Mouse (Mus musculus) hindbrain, embryonic 10.5 days (tissue): ENCODE results near the gene Map3k14. TPM values are rescaled to one million over a fixed set of nuclear protein-coding genes. Genes with fewer than 3 reads are reported as not detected.

ENCODE experiments used
- DNase-seq: peaks from one replicate; pipeline ENCODE4 v3.0.0-alpha.2; 2017; ENCODE audit warnings: low spot score
- H3K27ac ChIP-seq: fragments of 300-500 bp; sonication (generic); 2 replicates; pipeline ENCODE4 v1.5.1; 2016; ENCODE audit warnings: mild to moderate bottlenecking, moderate library complexity
- H3K27me3 ChIP-seq: fragments of 300-500 bp; sonication (generic); 2 replicates; pipeline ENCODE4 v1.6.1; 2016; ENCODE audit warnings: mild to moderate bottlenecking; ENCODE audit not compliant: poor library complexity, insufficient read depth, severe bottlenecking
- H3K36me3 ChIP-seq: fragments of 300-500 bp; sonication (generic); 2 replicates; pipeline ENCODE4 v1.6.1; 2016; ENCODE audit warnings: mild to moderate bottlenecking, moderate library complexity
- H3K4me1 ChIP-seq: fragments of 300-500 bp; sonication (generic); replicated peaks from 2 replicates; pipeline ENCODE4 v1.6.1; 2016; ENCODE audit warnings: mild to moderate bottlenecking
- H3K4me3 ChIP-seq: fragments of 300-500 bp; sonication (generic); 2 replicates; pipeline ENCODE4 v1.5.1; 2016; ENCODE audit warnings: mild to moderate bottlenecking, moderate library complexity
- H3K9me3 ChIP-seq: fragments of 300-500 bp; sonication (generic); 2 replicates; pipeline ENCODE4 v1.6.1; 2016; ENCODE audit warnings: mild to moderate bottlenecking, moderate library complexity
- WGBS: fragments of 180-500 bp; shearing (Covaris S2); methylation state at CpG from one replicate; pipeline ENCODE4 v1.1.7; 2016; 5-methylcytosine and 5-hydroxymethylcytosine counted together
- polyA plus RNA-seq: library from polyadenylated mRNA; unstranded; fragments of >200 nt; fragmentation: Nextera tagmentation; extraction: Ambion mirVana; gene quantifications from 2 replicates; pipeline ENCODE4 v1.2.1, GENCODE M21; 2016

The Map3k14 gene
- polyA plus RNA-seq, 1 experiment from 2014 or later = 4.2 TPM

GRCm38 (mm10) chr11:103250324-103250723 is 16.9 kb downstream of the Map3k14 start:
- Histone ChIP-seq H3K9me3 (no peaks in the 10 kb centered on the region), H3K4me1 (peaks cover 39% of the 10 kb centered on the region), H3K27me3 (no peaks in the 10 kb centered on the region), H3K4me3 (no peak overlapping the region), H3K27ac (no peak overlapping the region), H3K36me3 (no peaks in the 10 kb centered on the region)
- 95% methylated on average over 3 of the region's 3 CpGs for WGBS
- DNase-seq = no peak

- no peaks in the 10 kb centered on the region for H3K9me3 ChIP-seq
- no peaks in the 10 kb centered on the region for H3K36me3 ChIP-seq
- peak overlapping the region; percentile 40 for H3K27ac ChIP-seq
- H3K4me1 ChIP-seq = peaks cover 44% of the 10 kb centered on the region
- WGBS = 70% methylated on average over 6 of the region's 6 CpGs
- no peaks in the 10 kb centered on the region for H3K27me3 ChIP-seq
- no peak overlapping the region for H3K4me3 ChIP-seq
- DNase-seq = no peak
These were observed 17.8 kb downstream of the Map3k14 start for GRCm38 (mm10) chr11:103249509-103249908.

GRCm38 (mm10) chr11:103248837-103249236 is 18.4 kb downstream of the Map3k14 start:
- H3K27me3 ChIP-seq = no peaks in the 10 kb centered on the region
- 75% methylated on average over 5 of the region's 5 CpGs for WGBS
- H3K4me1 ChIP-seq = peaks cover 47% of the 10 kb centered on the region
- no peak for DNase-seq
- H3K36me3 ChIP-seq = no peaks in the 10 kb centered on the region
- H3K9me3 ChIP-seq = no peaks in the 10 kb centered on the region
- H3K4me3 ChIP-seq = no peak overlapping the region
- H3K27ac ChIP-seq = no peak overlapping the region

- Histone ChIP-seq H3K9me3 (no peaks in the 10 kb centered on the region), H3K27me3 (no peaks in the 10 kb centered on the region), H3K4me1 (peaks cover 47% of the 10 kb centered on the region), H3K27ac (no peak overlapping the region), H3K4me3 (no peak overlapping the region), H3K36me3 (no peaks in the 10 kb centered on the region)
- WGBS = 83% methylated on average over 11 of the region's 11 CpGs
- DNase-seq = no peak
These were observed 19.6 kb downstream of the Map3k14 start for GRCm38 (mm10) chr11:103247504-103248177.

DNA sequence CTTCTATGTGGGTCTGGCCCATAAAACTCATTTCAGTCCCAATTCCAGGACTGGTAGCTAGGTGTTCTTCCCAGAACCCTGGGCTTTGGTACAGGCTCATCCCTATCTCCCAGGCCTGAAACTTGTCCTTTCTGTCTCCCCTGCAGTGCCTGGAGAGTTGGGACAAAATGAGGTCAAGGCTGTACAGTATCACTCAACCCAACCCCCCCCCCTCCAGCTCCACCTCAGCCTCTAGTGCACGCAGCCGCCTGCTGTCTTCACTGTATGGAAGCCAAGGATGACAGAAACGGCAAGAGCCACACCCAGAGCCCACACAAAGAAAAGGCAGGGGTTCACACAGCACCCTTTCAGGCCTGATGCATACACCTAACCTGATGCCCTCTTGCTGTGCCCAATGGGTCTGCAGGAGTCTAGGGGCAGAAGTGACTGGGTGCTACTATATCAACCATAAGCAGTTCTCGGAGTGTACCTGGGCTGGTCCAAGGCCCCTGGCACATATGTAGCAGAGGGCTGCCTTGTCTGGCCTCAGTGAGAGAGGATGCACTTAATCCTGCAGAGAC is 20.5 kb downstream of the Map3k14 start:
- no peak overlapping the region for H3K4me3 ChIP-seq
- no peak for DNase-seq
- no peaks in the 10 kb centered on the region for H3K9me3 ChIP-seq
- no peaks in the 10 kb centered on the region for H3K27me3 ChIP-seq
- H3K27ac ChIP-seq = 0 out of 2 replicates have a peak overlapping the region, but pooled peaks have one; percentile 43
- 79% methylated on average over 4 of the region's 4 CpGs for WGBS
- H3K4me1 ChIP-seq = peaks cover 53% of the 10 kb centered on the region
- H3K36me3 ChIP-seq = no peaks in the 10 kb centered on the region; the same call in 1 of the 2 replicates

GRCm38 (mm10) chr11:103246081-103246730 is 21.1 kb downstream of the Map3k14 start:
- peaks cover 58% of the 10 kb centered on the region for H3K4me1 ChIP-seq
- 0 out of 2 replicates have a peak overlapping the region, but pooled peaks have one; percentile 43 for H3K27ac ChIP-seq
- no peaks in the 10 kb centered on the region for H3K27me3 ChIP-seq
- peaks cover 5% of the 10 kb centered on the region for H3K36me3 ChIP-seq
- 82% methylated on average over 10 of the region's 10 CpGs for WGBS
- no peak overlapping the region for H3K4me3 ChIP-seq
- DNase-seq = no peak
- H3K9me3 ChIP-seq = no peaks in the 10 kb centered on the region

- Histone ChIP-seq H3K4me1 (peaks cover 66% of the 10 kb centered on the region), H3K27me3 (no peaks in the 10 kb centered on the region), H3K27ac (peak overlapping the region; percentile 29; the same call in 1 of the 2 replicates), H3K9me3 (no peaks in the 10 kb centered on the region), H3K4me3 (no peak overlapping the region), H3K36me3 (peaks cover 18% of the 10 kb centered on the region)
- WGBS = 92% methylated on average over 4 of the region's 4 CpGs
- no peak for DNase-seq
These were observed 22.4 kb downstream of the Map3k14 start for GRCm38 (mm10) chr11:103244856-103245255.

DNA sequence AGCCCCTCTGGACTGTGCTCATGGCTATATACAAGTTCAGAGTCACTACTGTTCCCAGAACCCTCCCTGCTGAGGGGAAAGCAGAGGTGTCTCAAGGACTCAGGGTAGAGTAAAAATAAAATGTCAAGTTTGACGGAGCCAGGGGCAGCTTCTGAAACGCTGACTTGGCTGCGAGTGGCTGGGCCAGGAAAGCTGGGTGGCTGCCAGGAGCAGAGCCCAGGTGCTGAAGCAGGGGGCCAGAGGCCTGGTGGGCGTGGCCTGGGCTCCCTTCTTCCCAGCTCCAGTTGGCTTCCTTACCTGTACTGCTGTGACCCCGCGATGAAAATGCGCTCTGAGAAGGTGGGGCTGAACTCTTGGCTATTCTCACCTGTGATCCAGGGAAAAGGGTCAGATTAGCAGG is 26.5 kb downstream of the Map3k14 start:
- H3K36me3 ChIP-seq = peaks cover 56% of the 10 kb centered on the region
- WGBS = 54% methylated on average over 7 of the region's 7 CpGs

GRCm38 (mm10) chr11:103237757-103238156 is 29.5 kb downstream of the Map3k14 start:
- Histone ChIP-seq H3K9me3 (no peaks in the 10 kb centered on the region), H3K36me3 (peaks cover 59% of the 10 kb centered on the region), H3K27ac (no peak overlapping the region), H3K4me3 (no peak overlapping the region), H3K27me3 (no peaks in the 10 kb centered on the region), H3K4me1 (peaks cover 29% of the 10 kb centered on the region)
- DNase-seq = no peak
- 69% methylated on average over 9 of the region's 9 CpGs for WGBS

More for the DNA sequence above, 26.5 kb downstream of the Map3k14 start:
- Histone ChIP-seq H3K27me3 (no peaks in the 10 kb centered on the region), H3K4me1 (peaks cover 28% of the 10 kb centered on the region), H3K9me3 (no peaks in the 10 kb centered on the region), H3K27ac (no peak overlapping the region), H3K4me3 (no peak overlapping the region)
- DNase-seq = no peak

DNA sequence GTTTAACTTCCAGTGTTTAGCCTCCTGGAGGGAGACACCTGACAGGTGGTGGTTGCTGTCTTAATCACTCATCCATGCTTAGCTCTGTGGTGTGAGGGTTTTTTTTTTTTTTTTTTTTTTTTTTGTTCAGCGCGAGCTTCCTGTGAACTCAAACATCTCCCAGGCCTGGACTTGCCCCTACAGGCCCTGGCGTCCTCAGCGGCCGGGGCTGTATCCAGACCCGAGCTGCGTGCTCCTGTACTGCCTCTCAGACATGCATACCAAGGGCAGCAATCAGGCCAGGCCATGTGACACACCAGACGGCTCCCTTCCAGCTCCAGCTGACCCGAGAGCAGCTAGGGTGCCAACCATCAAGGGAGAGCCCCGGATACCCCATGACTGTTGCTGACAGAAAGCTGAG is 30.4 kb downstream of the Map3k14 start:
- no peak overlapping the region for H3K4me3 ChIP-seq
- peaks cover 59% of the 10 kb centered on the region for H3K36me3 ChIP-seq
- no peaks in the 10 kb centered on the region for H3K9me3 ChIP-seq
- no peaks in the 10 kb centered on the region for H3K27me3 ChIP-seq
- 87% methylated on average over 10 of the region's 10 CpGs for WGBS
- no peak overlapping the region for H3K27ac ChIP-seq
- peaks cover 24% of the 10 kb centered on the region for H3K4me1 ChIP-seq
- no peak for DNase-seq

GRCm38 (mm10) chr11:103236431-103236830 is 30.8 kb downstream of the Map3k14 start:
- H3K27ac ChIP-seq = no peak overlapping the region
- H3K27me3 ChIP-seq = no peaks in the 10 kb centered on the region
- no peak overlapping the region for H3K4me3 ChIP-seq
- DNase-seq = no peak
- H3K4me1 ChIP-seq = peaks cover 20% of the 10 kb centered on the region
- H3K36me3 ChIP-seq = peaks cover 60% of the 10 kb centered on the region
- H3K9me3 ChIP-seq = no peaks in the 10 kb centered on the region
- WGBS = 80% methylated on average over 6 of the region's 6 CpGs

DNA sequence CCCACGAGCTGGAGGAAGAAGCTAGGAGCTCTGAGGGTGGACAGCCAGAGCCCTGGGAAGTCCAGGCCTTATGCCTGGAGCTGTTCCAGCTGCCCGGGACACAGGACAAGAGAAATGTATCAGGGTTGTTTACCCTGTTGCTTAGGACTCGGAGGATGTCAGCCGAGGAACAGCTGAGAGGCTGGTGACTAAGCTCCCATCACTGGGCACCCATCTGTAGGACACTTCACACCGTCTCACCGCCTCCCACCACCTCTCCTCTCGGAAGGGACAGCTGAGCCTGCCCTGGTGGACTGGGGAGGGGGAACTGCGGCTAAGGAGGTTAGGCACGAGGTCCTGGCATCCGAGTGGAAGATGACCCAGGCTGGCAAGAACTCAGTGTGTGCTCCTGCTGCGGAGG is 31.6 kb downstream of the Map3k14 start:
- H3K36me3 ChIP-seq = peaks cover 57% of the 10 kb centered on the region
- H3K4me1 ChIP-seq = peaks cover 13% of the 10 kb centered on the region
- 78% methylated on average over 11 of the region's 11 CpGs for WGBS
- no peak for DNase-seq
- no peaks in the 10 kb centered on the region for H3K27me3 ChIP-seq
- no peaks in the 10 kb centered on the region for H3K9me3 ChIP-seq
- H3K4me3 ChIP-seq = no peak overlapping the region
- peak overlapping the region; percentile 9; the same call in 1 of the 2 replicates for H3K27ac ChIP-seq

GRCm38 (mm10) chr11:103234447-103234846 is 32.8 kb downstream of the Map3k14 start:
- H3K9me3 ChIP-seq = 0 out of 2 replicates have a peak, but pooled peaks cover 1% of the 10 kb centered on the region
- H3K27ac ChIP-seq = no peak overlapping the region
- peaks cover 57% of the 10 kb centered on the region for H3K36me3 ChIP-seq
- peaks cover 9% of the 10 kb centered on the region for H3K4me1 ChIP-seq
- WGBS = 77% methylated on average over 1 of the region's 1 CpGs
- no peaks in the 10 kb centered on the region for H3K27me3 ChIP-seq
- H3K4me3 ChIP-seq = no peak overlapping the region
- no peak for DNase-seq
